Mouse (Mus musculus) kidney, adult 2 months (tissue): ENCODE results near the gene Gngt2. TPM values are rescaled to one million over a fixed set of nuclear protein-coding genes. Genes with fewer than 3 reads are reported as not detected.
A peak's percentile ranks its signal among the peaks of the same experiment; 100 is the strongest.
"Not testable (repeated sequence)": the region's sequence is repeated elsewhere in the genome, so short reads cannot be mapped to it uniquely, and the experiment has no call there.

Experiments
- DNase-seq: peaks from one replicate; pipeline ENCODE4 v3.0.0; 2021
- H3K27ac ChIP-seq: fragments of 200-500 bp; 2 replicates; pipeline ENCODE4 v1.5.1; 2012; ENCODE audit warnings: low read depth, low read length, control low read depth, inconsistent platforms; ENCODE audit not compliant: insufficient read depth
- H3K27me3 ChIP-seq: fragments of 200-500 bp; replicated peaks from 2 replicates; pipeline ENCODE4 v1.6.1; 2012; ENCODE audit warnings: mild to moderate bottlenecking, moderate library complexity, low read length, inconsistent platforms; ENCODE audit not compliant: control insufficient read depth, insufficient read depth
- H3K36me3 ChIP-seq: fragments of 200-500 bp; 2 replicates; pipeline ENCODE4 v1.6.1; 2012; ENCODE audit warnings: mild to moderate bottlenecking, moderate library complexity, low read length, inconsistent platforms; ENCODE audit not compliant: control insufficient read depth, insufficient read depth
- H3K4me1 ChIP-seq: fragments of 200-500 bp; 2 replicates; pipeline ENCODE4 v1.6.1; 2011; ENCODE audit warnings: low read length; ENCODE audit not compliant: control insufficient read depth, insufficient read depth
- H3K4me3 ChIP-seq: fragments of 200-500 bp; 2 replicates; pipeline ENCODE4 v1.5.1; 2011; ENCODE audit warnings: mild to moderate bottlenecking, low read depth, low read length, control low read depth; ENCODE audit not compliant: insufficient read depth
- CTCF ChIP-seq: fragments of 200-500 bp; conservative IDR thresholded peaks from 2 replicates; pipeline ENCODE4 v1.5.1; 2011; ENCODE audit warnings: low read depth, mild to moderate bottlenecking, control low read depth, low read length, moderate library complexity, mixed read lengths; ENCODE audit not compliant: insufficient read depth, insufficient read length
- POLR2A ChIP-seq: fragments of 200-500 bp; IDR thresholded peaks from one replicate; pipeline ENCODE4 v1.6.1; 2011; ENCODE audit warnings: low read depth, low read length, control low read depth
- WGBS: fragments of 180-500 bp; shearing (Covaris S2); methylation state at CpG from one replicate; pipeline ENCODE4 v1.1.7; 2018; 5-methylcytosine and 5-hydroxymethylcytosine counted together
- polyA plus RNA-seq: library from polyadenylated mRNA; depleted of rRNA; stranded (reverse); fragments of >200 nt; gene quantifications from 2 replicates; pipeline ENCODE4 v1.2.3, GENCODE M21; 2012; rRNA removed

Gene Gngt2
- polyA plus RNA-seq, 1 experiment = 10.3 TPM

DNA sequence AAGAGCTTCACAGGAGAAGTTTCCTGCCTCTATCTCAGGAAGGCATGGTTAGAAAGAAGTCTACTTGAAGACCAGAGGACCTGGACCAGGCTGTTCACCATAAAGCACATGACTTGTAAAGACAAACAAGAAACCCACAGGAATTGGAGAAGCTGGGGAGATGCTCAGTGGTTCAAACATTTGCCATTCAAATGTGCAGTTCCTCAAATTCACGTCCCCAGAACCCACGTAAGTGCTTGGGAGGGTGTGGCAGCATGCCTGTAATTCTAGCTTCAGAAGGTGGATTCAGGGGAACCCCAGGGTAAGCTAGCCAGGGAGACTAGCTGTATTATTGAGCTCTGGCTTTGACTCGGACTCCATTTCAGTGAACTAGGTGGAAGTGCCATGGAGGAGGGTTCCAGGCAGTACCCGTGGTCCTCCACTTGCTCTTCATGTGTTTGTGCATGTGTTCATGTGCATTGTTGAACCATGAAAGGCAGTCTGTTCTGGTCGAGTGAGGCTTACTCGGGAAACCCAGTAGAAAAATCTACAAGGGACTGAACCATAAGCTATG, 33.0 kb downstream of the Gngt2 start:
- 75% methylated on average over 6 of the region's 6 CpGs for WGBS
- Histone ChIP-seq H3K4me3 (no peak overlapping the region), H3K4me1 (no peaks in the 10 kb centered on the region), H3K27me3 (no peaks in the 10 kb centered on the region), H3K27ac (no peak overlapping the region), H3K36me3 (no peaks in the 10 kb centered on the region)
- no peak for DNase-seq
- no peak for TF ChIP-seq CTCF
- no peak for TF ChIP-seq POLR2A

DNA sequence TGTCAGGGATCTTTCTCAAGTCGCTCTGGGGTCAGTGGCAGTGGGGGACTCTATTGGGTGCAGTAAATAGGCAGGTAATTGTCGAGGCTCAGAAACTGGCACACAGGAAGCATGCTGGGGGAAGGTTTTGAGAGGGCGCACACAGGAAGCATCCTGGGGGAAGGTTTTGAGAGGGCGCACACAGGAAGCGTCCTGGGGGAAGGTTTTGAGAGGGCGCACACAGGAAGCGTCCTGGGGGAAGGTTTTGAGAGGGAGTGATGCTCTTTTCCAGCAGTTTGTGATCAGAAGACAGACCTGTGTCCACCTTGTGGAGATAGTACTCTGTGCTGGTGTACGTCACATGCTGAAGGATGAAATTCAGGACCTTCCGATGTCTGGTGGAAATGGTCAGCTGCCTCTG, 38.8 kb downstream of the Gngt2 start:
- H3K4me1 ChIP-seq = no peaks in the 10 kb centered on the region
- no peaks in the 10 kb centered on the region for H3K36me3 ChIP-seq
- 34% methylated on average over 9 of the region's 9 CpGs for WGBS
- H3K4me3 ChIP-seq = no peak overlapping the region
- H3K27ac ChIP-seq = no peak overlapping the region
- no peak for TF ChIP-seq POLR2A
- no peak for TF ChIP-seq CTCF
- DNase-seq = no peak
- H3K27me3 ChIP-seq = no peaks in the 10 kb centered on the region

DNA sequence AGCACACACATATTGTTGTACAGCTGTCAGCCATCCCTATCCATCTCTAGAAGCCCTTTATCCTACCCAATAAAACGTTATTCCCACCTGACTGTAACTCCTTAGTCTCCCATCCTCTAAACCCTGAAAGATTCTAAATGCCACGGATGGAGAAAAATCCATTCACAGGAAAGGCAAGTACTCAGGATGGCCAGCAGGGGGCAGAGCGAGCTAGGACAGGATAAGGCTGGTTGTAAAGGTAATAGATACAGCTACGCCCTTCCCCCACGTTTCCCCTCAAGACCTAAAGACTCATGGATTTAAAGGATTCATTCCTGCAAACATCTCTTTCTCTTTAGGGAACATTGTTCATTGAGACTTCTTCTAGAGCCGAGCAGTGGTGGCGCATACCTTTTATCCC, 39.3 kb downstream of the Gngt2 start:
- WGBS = 23% methylated on average over 7 of the region's 7 CpGs
- peak; percentile 59 for DNase-seq
- Histone ChIP-seq H3K4me1 (no peaks in the 10 kb centered on the region), H3K27me3 (no peaks in the 10 kb centered on the region; the same call in 1 of the 2 replicates), H3K36me3 (no peaks in the 10 kb centered on the region), H3K27ac (no peak overlapping the region), H3K4me3 (no peak overlapping the region)
- TF ChIP-seq CTCF (peak; percentile 92), POLR2A (no peak)

DNA sequence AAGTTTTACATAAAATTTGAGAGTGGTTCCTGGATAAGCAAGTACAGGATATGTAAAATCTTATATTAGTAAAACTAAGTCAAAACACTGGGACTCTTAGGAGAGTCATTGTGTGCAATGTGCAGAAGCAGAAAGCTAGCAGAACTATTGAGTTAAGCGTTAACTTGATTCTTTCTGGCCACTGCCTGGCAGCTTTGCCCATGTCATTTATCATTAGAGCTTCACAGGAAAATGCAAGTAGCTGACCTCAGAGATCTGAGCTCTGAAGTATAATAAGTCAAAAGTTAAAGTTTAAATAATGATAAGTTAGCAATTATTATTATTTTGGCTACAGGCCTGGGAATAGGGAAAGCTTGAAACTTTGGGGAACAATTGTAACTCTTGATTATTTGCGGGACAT, 42.8 kb downstream of the Gngt2 start:
- not testable (repeated sequence) for H3K36me3 ChIP-seq, H3K4me1 ChIP-seq, H3K27ac ChIP-seq, H3K27me3 ChIP-seq, H3K4me3 ChIP-seq
- 41% methylated on average over 2 of the region's 2 CpGs for WGBS
- DNase-seq = peak; percentile 54

DNA sequence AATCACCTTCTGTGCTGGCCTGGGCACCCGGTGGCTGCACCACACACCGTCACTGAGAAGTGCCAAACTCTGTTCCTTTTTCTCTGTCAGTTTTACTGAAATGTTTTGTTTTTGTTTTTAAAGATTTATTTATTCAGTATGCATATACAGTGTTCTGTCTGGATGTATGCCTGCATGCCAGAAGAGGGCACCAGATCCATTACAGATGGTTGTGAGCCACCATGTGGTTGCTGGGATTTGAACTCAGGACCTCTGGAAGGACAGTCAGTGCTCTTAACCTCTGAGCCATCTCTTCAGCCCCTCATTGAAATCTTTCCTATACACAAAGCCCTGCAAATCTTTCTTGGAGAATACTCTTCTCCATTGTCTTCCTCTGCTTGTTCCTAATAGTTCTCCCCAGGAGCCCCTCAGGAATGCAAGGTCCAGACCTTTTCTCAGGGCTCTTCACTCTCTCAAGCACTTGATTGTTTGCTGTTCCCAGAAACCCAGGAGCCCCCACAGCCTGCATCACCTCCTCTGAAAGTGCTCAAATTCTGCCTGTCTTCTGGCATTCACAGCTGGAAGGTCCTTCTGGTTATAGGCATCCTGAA, 53.5 kb downstream of the Gngt2 start:
- no peak for DNase-seq
- TF ChIP-seq POLR2A = no peak
- no peak for TF ChIP-seq CTCF
- H3K4me1 ChIP-seq = no peaks in the 10 kb centered on the region
- H3K27me3 ChIP-seq = peaks cover 3% of the 10 kb centered on the region; the same call in 1 of the 2 replicates
- no peaks in the 10 kb centered on the region for H3K36me3 ChIP-seq
- H3K27ac ChIP-seq = no peak overlapping the region
- 70% methylated on average over 2 of the region's 2 CpGs for WGBS
- H3K4me3 ChIP-seq = no peak overlapping the region

Other genes with a start within 250 kb of the Gngt2 start
- 5.7 and 6.6 TPM in 2 replicates for gene Ngfr, start 249.5 kb upstream of the Gngt2 start, polyA plus RNA-seq
- 258 and 296 TPM in 2 replicates for gene Phb, start 170.3 kb upstream of the Gngt2 start, polyA plus RNA-seq
- 10.9 and 11.4 TPM in 2 replicates for gene Zfp652, start 124.5 kb upstream of the Gngt2 start, polyA plus RNA-seq
- gene B130006D01Rik, start 113.6 kb upstream of the Gngt2 start, polyA plus RNA-seq = 0.03 and 0.07 TPM in 2 replicates
- gene Phospho1, start 12.7 kb upstream of the Gngt2 start, polyA plus RNA-seq = 26.4 and 46.5 TPM in 2 replicates
- gene Abi3, start 5.3 kb downstream of the Gngt2 start, polyA plus RNA-seq = 21.8 and 25.0 TPM in 2 replicates
- gene B4galnt2, start 77.7 kb downstream of the Gngt2 start, polyA plus RNA-seq = 0.19 and 0.38 TPM in 2 replicates
- gene Igf2bp1, start 168.7 kb downstream of the Gngt2 start, polyA plus RNA-seq = 1.0 and 1.1 TPM in 2 replicates
- not detected in 2 replicates for gene Gip, start 187.3 kb downstream of the Gngt2 start, polyA plus RNA-seq
- 35.5 and 45.9 TPM in 2 replicates for gene Snf8, start 197.7 kb downstream of the Gngt2 start, polyA plus RNA-seq
- 36.0 and 38.8 TPM in 2 replicates for gene Ube2z, start 228.2 kb downstream of the Gngt2 start, polyA plus RNA-seq
- gene Atp5g1, start 238.5 kb downstream of the Gngt2 start, polyA plus RNA-seq = 1,915 and 2,050 TPM in 2 replicates